ENCODE assay signal across 32 mouse cellular contexts in genomic region chr14:62673646-62674045, GRCm38 (mm10). TPM values are rescaled to one million over a fixed set of nuclear protein-coding genes. Genes with fewer than 3 reads are reported as not detected.
"Had no signal": no experiment of that assay in that cellular context is flagged by ENCODE, and none has a peak within 500 bp of the region (broad histone marks: within the 10 kb centered on the region; RNA-seq: fewer than 3 reads in every experiment).

No protein-coding gene starts in this region.

- DNase-seq: kidney, postnatal 25 days; liver; lung, adult 18-20 months; lung, postnatal 10 days; lung, postnatal 36 days; right cerebral cortex, adult 18-20 months; right cerebral cortex, postnatal 14 days; right cerebral cortex, postnatal 4 days; thymus, adult 2 months; thymus, postnatal 14 days had no signal

- ATAC-seq: liver, embryonic 12.5 days; midbrain, embryonic 13.5 days; midbrain, embryonic 16.5 days had no signal

- H3K4me2 ChIP-seq: limb, embryonic 13.5 days; liver, embryonic 12.5 days; liver, embryonic 15.5 days; lung, embryonic 15.5 days; midbrain, embryonic 13.5 days; neural tube, embryonic 13.5 days had no signal

- H3K36me3 ChIP-seq: limb, embryonic 10.5 days; limb, embryonic 13.5 days; liver, embryonic 12.5 days; liver, embryonic 15.5 days; lung, embryonic 15.5 days; midbrain, embryonic 10.5 days; midbrain, embryonic 13.5 days; neural tube, embryonic 13.5 days had no signal

- H3K9ac ChIP-seq: limb, embryonic 13.5 days; liver, embryonic 12.5 days; liver, embryonic 15.5 days; lung, embryonic 15.5 days; midbrain, embryonic 13.5 days; neural tube, embryonic 13.5 days had no signal

- H3K9me3 ChIP-seq: limb, embryonic 10.5 days; limb, embryonic 13.5 days; liver, embryonic 12.5 days; liver, embryonic 15.5 days; lung, embryonic 15.5 days; megakaryocyte, embryonic 14.5 days; midbrain, embryonic 10.5 days; midbrain, embryonic 13.5 days; neural tube, embryonic 13.5 days had no signal

- H3K27me3 ChIP-seq: limb, embryonic 13.5 days; liver, embryonic 12.5 days; liver, embryonic 15.5 days; lung, embryonic 15.5 days; midbrain, embryonic 13.5 days; neural tube, embryonic 13.5 days had no signal

- H3K27ac ChIP-seq: kidney, postnatal 0 days; limb, embryonic 10.5 days; limb, embryonic 13.5 days; liver, embryonic 12.5 days; liver, embryonic 15.5 days; lung, embryonic 15.5 days; midbrain, embryonic 10.5 days; midbrain, embryonic 13.5 days; neural tube, embryonic 13.5 days; stomach, postnatal 0 days had no signal

- H3K4me1 ChIP-seq: limb, embryonic 10.5 days; limb, embryonic 13.5 days; liver, embryonic 12.5 days; liver, embryonic 15.5 days; lung, embryonic 15.5 days; megakaryocyte, embryonic 14.5 days; midbrain, embryonic 10.5 days; midbrain, embryonic 13.5 days; neural tube, embryonic 13.5 days had no signal

- H3K4me3 ChIP-seq: limb, embryonic 10.5 days; limb, embryonic 13.5 days; liver, embryonic 12.5 days; liver, embryonic 15.5 days; lung, embryonic 15.5 days; megakaryocyte, embryonic 14.5 days; midbrain, embryonic 10.5 days; midbrain, embryonic 13.5 days; myocyte; neural tube, embryonic 13.5 days had no signal

RNA-seq across cellular contexts. Expression of gene Serpine3, which starts 10.2 kb away (rescaled TPM):
- total RNA-seq: layer of hippocampus, adult 8-10 months; layer of hippocampus, postnatal 25 days; left cerebral cortex, adult 18-20 months; left cerebral cortex, postnatal 25 days; monocyte, adult 5-6 weeks; neutrophil, adult 5-6 weeks had no signal
- polyA plus RNA-seq: kidney, embryonic 14.5 days; kidney, postnatal 0 days; large intestine, adult 2 months; limb, embryonic 10.5 days; limb, embryonic 13.5 days; liver, embryonic 12.5 days; liver, embryonic 15.5 days; lung, embryonic 15.5 days; midbrain, embryonic 10.5 days; midbrain, embryonic 13.5 days; midbrain, embryonic 16.5 days; myocyte; neural tube, embryonic 13.5 days; stomach, embryonic 14.5 days; stomach, postnatal 0 days; thymus, adult 2 months had no signal
